Mouse (Mus musculus): Measurements from ENCODE around the gene Rptor.

Gene Rptor

GRCm38 (mm10) chr11:119793378-119793777 is 190.7 kb downstream of the Rptor start:
- ChIA-PET POLR2A (interaction anchor here in 1 of 4 experiments (0.6 to 1.4 kb wide), 6 partner anchors 9 to 370 kb away, joined by 3 to 5 read pairs (median 3); no protein-coding TSS in a partner anchor), CTCF (no interaction called here)

DNA sequence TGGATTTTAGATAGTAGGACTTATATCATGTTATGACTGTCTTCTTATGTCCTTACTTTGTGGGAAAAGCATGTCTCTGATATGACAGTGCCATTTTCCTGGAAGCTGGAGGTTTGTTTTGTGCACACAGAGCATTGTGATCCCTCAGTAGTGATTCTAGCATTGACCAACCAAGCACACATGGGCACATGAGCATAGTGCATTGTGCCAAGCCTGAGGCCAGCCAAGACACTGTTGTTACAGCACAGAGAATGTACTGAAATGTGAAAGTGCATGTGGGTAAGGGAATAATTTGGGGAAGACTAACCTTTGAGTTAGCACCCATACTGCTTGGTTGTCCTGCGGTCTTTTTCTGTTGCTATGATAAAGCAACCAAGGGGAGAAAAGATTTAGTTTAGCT is 191.3 kb downstream of the Rptor start:
- POLR2A ChIA-PET, result interaction anchor here in 2 of 4 experiments (0.6 to 2.2 kb wide), 5 partner anchors 12 to 369 kb away, joined by 3 to 6 read pairs (median 3); partner anchors contain the start of gene Baiap2 (in 1 of the 2)
- CTCF ChIA-PET, result interaction anchor here in 1 of 4 experiments (1.5 kb wide), 1 partner anchor 24 kb away, joined by 3 read pairs; no protein-coding TSS in a partner anchor

GRCm38 (mm10) chr11:119794671-119795070 is 192.0 kb downstream of the Rptor start:
- ChIA-PET POLR2A (interaction anchor here in 2 of 4 experiments (1.3 to 2.2 kb wide), 3 partner anchors 10 to 148 kb away, joined by 3 to 6 read pairs (median 3); partner anchors contain the start of gene Baiap2 (in 1 of the 2)), CTCF (interaction anchor here in 1 of 4 experiments (1.5 kb wide), 1 partner anchor 25 kb away, joined by 3 read pairs; no protein-coding TSS in a partner anchor)

- ChIA-PET POLR2A (interaction anchor here in 2 of 4 experiments (0.7 kb wide), 2 partner anchors 217 to 261 kb away, joined by 3 to 5 read pairs; no protein-coding TSS in a partner anchor), CTCF (interaction anchor here in 1 of 4 experiments (0.6 kb wide), 1 partner anchor 10 kb away, joined by 4 read pairs; no protein-coding TSS in a partner anchor)
These were observed 193.7 kb downstream of the Rptor start for GRCm38 (mm10) chr11:119796406-119796805.

GRCm38 (mm10) chr11:119796846-119797245 is 194.1 kb downstream of the Rptor start:
- CTCF ChIA-PET, result interaction anchor here in 1 of 4 experiments (0.6 kb wide), 1 partner anchor 10 kb away, joined by 4 read pairs; no protein-coding TSS in a partner anchor
- POLR2A ChIA-PET, result interaction anchor here in 2 of 4 experiments (0.7 kb wide), 2 partner anchors 217 to 262 kb away, joined by 3 to 5 read pairs; no protein-coding TSS in a partner anchor

- POLR2A ChIA-PET, result no interaction called here
These were observed 196.8 kb downstream of the Rptor start for GRCm38 (mm10) chr11:119799536-119799935.

DNA sequence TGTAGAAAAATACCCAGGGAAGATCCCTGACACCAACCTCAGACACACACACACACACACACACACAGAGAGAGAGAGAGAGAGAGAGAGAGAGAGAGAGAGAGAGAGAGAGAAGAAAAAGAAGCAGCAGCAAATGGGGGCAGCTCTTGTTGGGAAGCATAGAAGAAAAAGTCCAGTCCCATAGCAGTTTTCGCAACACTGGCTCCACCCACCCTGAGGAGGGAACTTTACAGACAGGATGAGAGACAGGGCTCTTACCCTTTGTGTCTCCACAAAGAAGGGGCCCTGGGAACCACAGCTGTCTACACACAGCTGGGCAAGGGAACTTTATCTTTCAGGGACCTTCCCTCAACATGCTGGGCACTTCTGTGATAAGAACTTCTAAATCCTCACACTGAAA is 199.2 kb downstream of the Rptor start:
- CTCF ChIA-PET, result no interaction called here
- POLR2A ChIA-PET, result interaction anchor here in 1 of 4 experiments (0.6 to 1.6 kb wide), 4 partner anchors 18 to 111 kb away, joined by 3 read pairs; no protein-coding TSS in a partner anchor

More at GRCm38 (mm10) chr11:119799536-119799935, 196.8 kb downstream of the Rptor start:
- CTCF ChIA-PET, result no interaction called here

GRCm38 (mm10) chr11:119802947-119803346 is 200.2 kb downstream of the Rptor start:
- ChIA-PET CTCF (interaction anchor here in 2 of 4 experiments (1.2 to 1.5 kb wide), 2 partner anchors 105 to 210 kb away, joined by 3 to 7 read pairs; no protein-coding TSS in a partner anchor), POLR2A (interaction anchor here in 3 of 4 experiments (0.6 to 1.7 kb wide), 6 partner anchors 28 to 428 kb away, joined by 3 to 4 read pairs (median 3); partner anchors contain the start of gene Baiap2 (in 1 of the 3))

DNA sequence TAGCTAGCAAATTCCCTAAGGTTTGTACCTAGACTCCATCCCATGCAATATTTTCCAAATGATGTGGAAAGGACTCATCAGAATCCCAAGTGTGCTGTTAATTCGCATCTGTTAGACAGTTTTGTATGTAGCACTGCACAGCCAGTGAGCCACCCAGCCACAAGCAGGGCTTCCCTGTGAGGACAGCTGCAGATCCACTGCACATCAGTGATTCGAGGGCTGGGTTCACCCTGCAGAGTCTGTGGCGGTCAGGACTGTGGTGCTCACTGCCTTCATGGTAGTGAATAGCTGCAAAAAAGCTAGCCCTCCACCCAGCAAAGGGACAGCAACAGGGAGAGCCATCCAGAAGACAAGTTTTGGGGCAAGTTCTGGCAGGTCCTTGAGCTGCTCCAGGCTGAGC is 201.7 kb downstream of the Rptor start:
- ChIA-PET CTCF (interaction anchor here in 2 of 4 experiments (0.6 to 1.5 kb wide), 2 partner anchors 26 to 209 kb away, joined by 3 to 5 read pairs; no protein-coding TSS in a partner anchor), POLR2A (interaction anchor here in 1 of 4 experiments (1.7 kb wide), 1 partner anchor 58 kb away, joined by 3 read pairs; no protein-coding TSS in a partner anchor)

DNA sequence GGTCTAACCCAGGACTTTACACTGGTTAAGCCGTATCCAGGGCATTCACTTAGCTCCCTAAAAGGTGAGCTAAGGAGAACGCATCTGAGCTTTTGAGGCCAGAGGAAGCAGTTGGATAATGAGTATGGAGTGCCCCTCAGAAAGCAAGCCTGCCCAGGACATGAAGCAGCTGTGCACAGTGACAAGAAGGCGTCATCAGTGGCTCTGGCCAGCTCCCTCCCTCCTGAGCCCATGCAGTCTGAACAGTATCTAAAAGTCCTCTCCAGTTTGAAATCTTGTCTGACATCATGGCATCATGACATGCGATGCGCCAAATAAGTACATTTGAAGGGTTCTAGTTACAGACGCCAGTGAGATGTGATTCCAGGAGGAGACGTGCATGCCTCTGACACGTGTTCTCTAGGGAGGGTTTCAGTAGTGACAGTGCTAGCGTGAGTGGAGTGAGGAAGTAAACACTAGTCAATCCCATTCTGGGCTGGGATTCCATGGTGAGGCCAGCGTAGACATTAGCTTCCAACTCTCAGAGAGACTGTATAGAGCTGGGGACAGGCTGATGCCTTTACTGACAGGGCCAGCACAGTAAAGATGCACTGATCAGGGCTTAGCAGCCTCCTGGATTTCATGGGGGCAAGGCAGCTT is 202.5 kb downstream of the Rptor start:
- ChIA-PET POLR2A (interaction anchor here in 1 of 4 experiments (1.0 kb wide), 2 partner anchors 11 to 17 kb away, joined by 3 read pairs; no protein-coding TSS in a partner anchor), CTCF (interaction anchor here in 1 of 4 experiments (0.6 kb wide), 1 partner anchor 25 kb away, joined by 5 read pairs; no protein-coding TSS in a partner anchor)

DNA sequence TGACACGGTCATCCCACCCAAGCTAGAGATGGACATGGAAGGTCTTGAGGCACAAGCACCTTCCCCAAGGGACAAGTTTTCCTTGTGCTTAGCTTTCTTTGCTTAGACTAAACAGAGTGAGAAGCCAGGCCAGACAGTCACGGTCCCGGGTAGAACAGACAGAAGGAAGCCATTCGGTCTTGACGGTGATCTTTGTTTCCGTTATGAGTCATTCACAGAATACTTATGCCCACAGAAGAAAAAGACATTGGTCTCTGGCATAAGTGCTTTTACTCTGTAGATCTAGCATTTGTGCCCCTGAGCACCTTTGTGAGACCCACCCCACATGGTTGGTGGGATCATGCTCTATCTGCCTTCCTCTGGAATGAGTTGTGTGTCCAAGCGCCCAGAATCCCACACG is 203.8 kb downstream of the Rptor start:
- ChIA-PET CTCF (interaction anchor here in 1 of 4 experiments (0.7 kb wide), 1 partner anchor 1099 kb away, joined by 3 read pairs; no protein-coding TSS in a partner anchor), POLR2A (interaction anchor here in 2 of 4 experiments (0.9 to 1.0 kb wide), 2 partner anchors 13 to 15 kb away, joined by 3 read pairs; no protein-coding TSS in a partner anchor)

- CTCF ChIA-PET, result interaction anchor here in 2 of 4 experiments (0.5 to 0.7 kb wide), 3 partner anchors 17 to 601 kb away, joined by 3 read pairs; no protein-coding TSS in a partner anchor
These were observed 204.8 kb downstream of the Rptor start for GRCm38 (mm10) chr11:119807431-119808031.

DNA sequence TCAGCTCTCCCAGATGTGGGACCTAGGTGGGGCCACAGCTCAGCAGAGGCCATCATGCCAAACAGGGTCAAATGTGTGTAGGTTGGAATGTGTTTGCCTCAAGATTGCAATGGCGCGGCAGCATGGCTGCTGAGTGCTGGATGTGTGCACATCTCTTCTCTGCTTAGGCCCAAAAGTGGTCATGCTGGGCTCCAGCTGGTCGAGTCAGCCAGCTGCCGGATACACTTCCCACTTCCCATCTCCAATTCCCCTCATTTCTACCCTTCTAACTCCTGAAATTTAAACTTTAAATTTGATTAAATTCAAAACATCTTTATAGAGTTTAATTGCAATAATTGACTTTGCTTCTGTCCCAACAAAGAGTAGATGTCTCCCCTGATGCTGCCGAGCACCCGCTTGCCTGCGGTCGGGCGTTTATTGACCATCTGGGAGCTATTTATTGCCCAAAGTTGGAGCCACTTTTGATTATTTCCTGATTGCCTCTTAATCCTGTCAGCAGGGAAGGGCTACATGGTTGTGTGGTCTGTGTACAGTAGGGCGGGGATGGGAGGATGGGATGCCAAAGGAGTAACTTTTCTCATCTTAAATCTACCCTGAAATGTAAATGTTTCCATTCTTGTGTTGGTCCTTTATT is 206.1 kb downstream of the Rptor start:
- ChIA-PET CTCF (interaction anchor here in 1 of 4 experiments (0.6 kb wide), 1 partner anchor 356 kb away, joined by 3 read pairs; no protein-coding TSS in a partner anchor), POLR2A (interaction anchor here in 2 of 4 experiments (1.2 to 1.4 kb wide), 2 partner anchors 10 to 133 kb away, joined by 3 to 4 read pairs; partner anchors contain the start of gene Baiap2 (in 1 of the 2))

More at GRCm38 (mm10) chr11:119807431-119808031, 204.8 kb downstream of the Rptor start:
- POLR2A ChIA-PET, result interaction anchor here in 2 of 4 experiments (0.6 to 1.2 kb wide), 3 partner anchors 14 to 588 kb away, joined by 3 read pairs; partner anchors contain the start of gene Baiap2 (in 1 of the 2)

DNA sequence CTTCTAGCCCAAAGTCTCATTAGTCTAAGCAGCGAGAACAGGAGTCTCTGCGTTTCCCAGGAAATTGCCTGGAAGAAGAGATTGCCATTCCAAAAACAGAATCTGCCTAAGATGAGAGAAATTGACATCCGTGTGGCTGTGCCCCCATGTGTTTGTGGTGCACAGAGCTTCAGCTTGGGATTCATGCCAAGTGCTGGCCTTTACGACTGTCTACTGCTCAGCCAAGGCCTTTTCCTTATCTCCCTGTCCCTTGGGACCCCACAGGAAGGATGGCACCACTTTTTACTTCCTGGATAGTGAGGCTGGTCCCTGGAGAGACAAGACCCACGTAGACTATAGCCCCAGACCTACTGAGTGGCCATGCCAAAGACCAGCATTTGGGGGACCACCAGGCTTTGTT is 206.6 kb downstream of the Rptor start:
- POLR2A ChIA-PET, result interaction anchor here in 1 of 4 experiments (0.5 to 1.4 kb wide), 2 partner anchors 10 to 192 kb away, joined by 3 to 4 read pairs; no protein-coding TSS in a partner anchor

DNA sequence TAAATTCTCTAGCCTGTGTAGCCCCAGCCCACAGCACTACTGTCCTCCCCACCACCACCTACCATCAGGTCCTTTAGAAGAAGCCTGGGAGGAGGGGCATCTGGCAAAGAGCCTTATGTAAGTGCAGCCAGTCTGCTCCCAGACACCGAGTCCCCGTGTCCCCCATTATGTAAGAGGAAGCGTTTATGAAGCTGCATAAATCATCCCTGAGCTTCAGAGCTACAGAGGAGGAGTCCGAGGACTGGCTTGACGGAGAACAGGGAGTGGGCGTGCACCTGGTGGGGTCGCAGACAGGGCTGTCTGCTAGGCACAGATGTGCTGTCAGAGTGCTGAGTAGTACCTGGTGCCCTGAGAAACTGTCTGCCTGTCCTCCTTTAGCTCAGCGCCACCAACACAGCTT is 208.3 kb downstream of the Rptor start:
- ChIA-PET POLR2A (interaction anchor here in 2 of 4 experiments (1.0 to 1.6 kb wide), 2 partner anchors 10 to 60 kb away, joined by 3 read pairs; no protein-coding TSS in a partner anchor), CTCF (no interaction called here)

More for the DNA sequence above, 206.6 kb downstream of the Rptor start:
- CTCF ChIA-PET, result interaction anchor here in 1 of 4 experiments (0.5 kb wide), 1 partner anchor 100 kb away, joined by 6 read pairs; no protein-coding TSS in a partner anchor

DNA sequence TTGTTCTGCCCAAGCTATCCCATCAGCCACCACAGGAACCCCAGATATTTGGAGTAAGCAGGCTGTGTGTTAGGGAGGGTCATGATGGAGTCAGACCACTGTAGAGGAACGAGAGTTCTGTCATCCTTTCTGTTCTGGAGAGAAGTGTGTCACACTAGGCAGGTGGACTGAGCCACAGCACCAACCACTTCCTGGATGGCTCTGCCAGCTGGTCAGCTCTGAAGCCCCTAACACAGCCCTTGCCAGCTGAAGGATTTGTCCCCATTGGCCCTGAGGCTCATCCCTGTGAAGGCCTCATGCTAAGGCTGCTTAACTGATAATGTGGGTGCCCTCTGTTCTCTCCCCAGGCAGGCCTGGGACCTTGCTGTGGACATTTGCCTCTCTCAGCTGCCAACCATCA is 208.9 kb downstream of the Rptor start:
- ChIA-PET CTCF (no interaction called here), POLR2A (interaction anchor here in 1 of 4 experiments (1.0 kb wide), 1 partner anchor 9 kb away, joined by 3 read pairs; no protein-coding TSS in a partner anchor)

DNA sequence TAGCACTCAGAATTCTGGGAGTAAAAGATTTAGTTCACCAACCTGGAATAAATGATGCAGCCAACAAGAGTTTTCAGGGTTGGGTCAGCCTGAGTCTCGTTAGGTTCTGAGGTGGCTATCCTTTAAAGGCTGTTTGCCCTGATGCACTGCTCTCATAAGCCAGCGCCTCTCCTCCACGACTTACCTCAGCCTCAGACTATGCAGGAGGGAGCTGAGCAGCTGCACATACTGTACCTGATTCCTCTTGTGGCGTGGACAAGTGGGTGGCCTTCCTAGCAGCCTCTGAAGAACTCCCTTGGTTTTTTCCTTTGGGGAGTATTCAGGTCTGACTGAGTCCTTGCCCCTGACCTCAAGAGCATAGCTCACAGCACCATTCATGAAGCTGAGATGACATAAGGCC is 209.4 kb downstream of the Rptor start:
- POLR2A ChIA-PET, result interaction anchor here in 1 of 4 experiments (1.0 kb wide), 1 partner anchor 9 kb away, joined by 3 read pairs; no protein-coding TSS in a partner anchor

More for the DNA sequence above, 209.4 kb downstream of the Rptor start:
- CTCF ChIA-PET, result no interaction called here

Data from embryonic stem cell, embryonic (primary cell).